Mouse (Mus musculus): ENCODE data around the gene Kcnc3. TPM values are rescaled to one million over a fixed set of nuclear protein-coding genes. Genes with fewer than 3 reads are reported as not detected.
A peak's percentile ranks its signal among the peaks of the same experiment; 100 is the strongest.

Kcnc3 gene
- polyA plus RNA-seq, 1 experiment from 2014 or later: 1.7 TPM

- Histone ChIP-seq H3K27ac (ENCODE audit: low read depth, low read length) (no peak overlapping the region), H3K9ac (ENCODE audit: low read length) (no peak overlapping the region), H3K4me1 (ENCODE audit: control insufficient read depth, insufficient read depth, low read length) (no peaks in the 10 kb centered on the region), H3K27me3 (ENCODE audit: control insufficient read depth, insufficient read depth, low read length) (no peaks in the 10 kb centered on the region), H3K4me2 (ENCODE audit: low read depth) (no peak overlapping the region), H3K9me3 (ENCODE audit: control insufficient read depth, low read length) (no peaks in the 10 kb centered on the region), H3K36me3 (ENCODE audit: control insufficient read depth, insufficient read depth, low read length) (no peaks in the 10 kb centered on the region), H3K4me3 (ENCODE audit: low read depth, low read length) (no peak overlapping the region)
- ATAC-seq (ENCODE audit: insufficient read depth, low FRiP score, low TSS enrichment) (no peak), DNase-seq (ENCODE audit: low spot score) (no peak)
- WGBS: 33% methylated on average over 13 of the region's 13 CpGs
Observed at GRCm38 (mm10) chr7:44632676-44633075, 42.2 kb downstream of the Kcnc3 start.

DNA sequence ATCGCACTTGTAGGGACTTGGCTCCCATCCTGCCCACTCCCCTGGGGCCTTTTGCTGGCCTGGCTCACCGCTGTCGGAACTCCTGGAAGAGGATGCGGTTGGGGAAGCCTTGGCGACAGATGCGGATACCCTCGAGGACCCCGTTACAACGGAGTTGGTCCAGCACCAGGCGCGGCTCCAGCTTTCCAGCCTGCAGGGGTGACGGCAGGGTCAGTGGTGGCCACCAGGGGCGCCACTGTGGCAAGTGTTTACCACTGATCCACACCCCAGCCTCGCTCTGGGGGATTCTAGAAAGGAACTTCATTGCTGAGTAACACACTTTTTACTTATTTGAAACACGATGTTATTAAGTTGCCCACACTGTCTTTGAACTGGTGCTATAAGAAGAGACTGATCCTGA, 42.9 kb downstream of the Kcnc3 start:
- peak; percentile 45 for DNase-seq (ENCODE audit: low spot score)

GRCm38 (mm10) chr7:44636684-44637083, 46.2 kb downstream of the Kcnc3 start:
- no peak overlapping the region for H3K27ac ChIP-seq (ENCODE audit: low read depth, low read length)
- WGBS: 87% methylated on average over 9 of the region's 9 CpGs
- peaks cover 36% of the 10 kb centered on the region for H3K27me3 ChIP-seq (ENCODE audit: control insufficient read depth, insufficient read depth, low read length)
- H3K9ac ChIP-seq (ENCODE audit: low read length): no peak overlapping the region
- H3K9me3 ChIP-seq (ENCODE audit: control insufficient read depth, low read length): no peaks in the 10 kb centered on the region
- H3K4me3 ChIP-seq (ENCODE audit: low read depth, low read length): no peak overlapping the region
- ATAC-seq (ENCODE audit: insufficient read depth, low FRiP score, low TSS enrichment) (no peak), DNase-seq (ENCODE audit: low spot score) (no peak)
- H3K36me3 ChIP-seq (ENCODE audit: control insufficient read depth, insufficient read depth, low read length): no peaks in the 10 kb centered on the region
- H3K4me2 ChIP-seq (ENCODE audit: low read depth): no peak overlapping the region
- no peaks in the 10 kb centered on the region for H3K4me1 ChIP-seq (ENCODE audit: control insufficient read depth, insufficient read depth, low read length)

More for the DNA sequence above, 42.9 kb downstream of the Kcnc3 start:
- H3K9ac ChIP-seq (ENCODE audit: low read length): no peak overlapping the region
- H3K27me3 ChIP-seq (ENCODE audit: control insufficient read depth, insufficient read depth, low read length): peaks cover 4% of the 10 kb centered on the region
- H3K9me3 ChIP-seq (ENCODE audit: control insufficient read depth, low read length): no peaks in the 10 kb centered on the region
- no peaks in the 10 kb centered on the region for H3K36me3 ChIP-seq (ENCODE audit: control insufficient read depth, insufficient read depth, low read length)
- H3K27ac ChIP-seq (ENCODE audit: low read depth, low read length): no peak overlapping the region
- no peak for ATAC-seq (ENCODE audit: insufficient read depth, low FRiP score, low TSS enrichment)
- 17% methylated on average over 15 of the region's 15 CpGs for WGBS
- no peak overlapping the region for H3K4me3 ChIP-seq (ENCODE audit: low read depth, low read length)
- H3K4me1 ChIP-seq (ENCODE audit: control insufficient read depth, insufficient read depth, low read length): no peaks in the 10 kb centered on the region
- H3K4me2 ChIP-seq (ENCODE audit: low read depth): no peak overlapping the region

DNA sequence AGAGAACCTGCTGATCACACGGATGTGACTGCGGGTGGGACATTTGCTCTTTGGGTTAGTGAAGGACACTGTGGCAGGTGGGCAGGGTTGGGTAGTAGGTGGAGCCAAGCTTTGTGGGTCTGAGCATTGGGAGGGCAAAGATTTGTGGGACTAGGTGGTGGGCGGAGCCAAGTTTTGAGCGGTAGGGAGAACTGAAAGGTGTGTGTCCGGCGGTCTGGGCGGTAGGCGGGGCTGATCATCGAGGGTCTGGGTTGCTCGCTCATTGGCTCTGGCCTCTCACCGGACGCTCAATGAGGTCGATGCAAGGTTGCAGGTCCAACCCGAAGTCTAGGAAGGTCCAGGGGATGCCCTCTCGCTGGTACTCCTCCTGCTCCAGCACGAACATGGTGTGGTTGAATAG, 48.2 kb downstream of the Kcnc3 start:
- ATAC-seq (ENCODE audit: insufficient read depth, low FRiP score, low TSS enrichment) (no peak), DNase-seq (ENCODE audit: low spot score) (no peak)
- Histone ChIP-seq H3K27me3 (ENCODE audit: control insufficient read depth, insufficient read depth, low read length) (peaks cover 36% of the 10 kb centered on the region), H3K4me1 (ENCODE audit: control insufficient read depth, insufficient read depth, low read length) (no peaks in the 10 kb centered on the region), H3K4me2 (ENCODE audit: low read depth) (peak overlapping the region; percentile 20), H3K9me3 (ENCODE audit: control insufficient read depth, low read length) (no peaks in the 10 kb centered on the region), H3K9ac (ENCODE audit: low read length) (no peak overlapping the region), H3K4me3 (ENCODE audit: low read depth, low read length) (peak overlapping the region; percentile 11; the same call in 1 of the 2 replicates), H3K27ac (ENCODE audit: low read depth, low read length) (no peak overlapping the region), H3K36me3 (ENCODE audit: control insufficient read depth, insufficient read depth, low read length) (no peaks in the 10 kb centered on the region)
- WGBS: 2% methylated on average over 16 of the region's 16 CpGs

GRCm38 (mm10) chr7:44640843-44641605, 50.6 kb downstream of the Kcnc3 start:
- no peak overlapping the region for H3K27ac ChIP-seq (ENCODE audit: low read depth, low read length)
- H3K9ac ChIP-seq (ENCODE audit: low read length): no peak overlapping the region
- ATAC-seq (ENCODE audit: insufficient read depth, low FRiP score, low TSS enrichment) (no peak), DNase-seq (ENCODE audit: low spot score) (no peak)
- H3K36me3 ChIP-seq (ENCODE audit: control insufficient read depth, insufficient read depth, low read length): no peaks in the 10 kb centered on the region
- H3K4me3 ChIP-seq (ENCODE audit: low read depth, low read length): no peak overlapping the region
- WGBS: 21% methylated on average over 25 of the region's 25 CpGs
- H3K9me3 ChIP-seq (ENCODE audit: control insufficient read depth, low read length): no peaks in the 10 kb centered on the region
- peaks cover 48% of the 10 kb centered on the region for H3K27me3 ChIP-seq (ENCODE audit: control insufficient read depth, insufficient read depth, low read length)
- H3K4me1 ChIP-seq (ENCODE audit: control insufficient read depth, insufficient read depth, low read length): no peaks in the 10 kb centered on the region
- 0 out of 2 replicates have a peak overlapping the region, but pooled peaks have one; percentile 2 for H3K4me2 ChIP-seq (ENCODE audit: low read depth)

- ATAC-seq (ENCODE audit: insufficient read depth, low FRiP score, low TSS enrichment): no peak
- Histone ChIP-seq H3K4me2 (ENCODE audit: low read depth) (no peak overlapping the region), H3K27ac (ENCODE audit: low read depth, low read length) (no peak overlapping the region), H3K4me3 (ENCODE audit: low read depth, low read length) (no peak overlapping the region), H3K9me3 (ENCODE audit: control insufficient read depth, low read length) (no peaks in the 10 kb centered on the region), H3K4me1 (ENCODE audit: control insufficient read depth, insufficient read depth, low read length) (no peaks in the 10 kb centered on the region), H3K36me3 (ENCODE audit: control insufficient read depth, insufficient read depth, low read length) (no peaks in the 10 kb centered on the region), H3K9ac (ENCODE audit: low read length) (no peak overlapping the region), H3K27me3 (ENCODE audit: control insufficient read depth, insufficient read depth, low read length) (peaks cover 50% of the 10 kb centered on the region)
- WGBS: 31% methylated on average over 8 of the region's 8 CpGs
- DNase-seq (ENCODE audit: low spot score): no peak
Observed at GRCm38 (mm10) chr7:44641887-44642286, 51.4 kb downstream of the Kcnc3 start.

- DNase-seq (ENCODE audit: low spot score) (no peak), ATAC-seq (ENCODE audit: insufficient read depth, low FRiP score, low TSS enrichment) (no peak)
- Histone ChIP-seq H3K4me2 (ENCODE audit: low read depth) (no peak overlapping the region), H3K27me3 (ENCODE audit: control insufficient read depth, insufficient read depth, low read length) (peaks cover 27% of the 10 kb centered on the region), H3K9me3 (ENCODE audit: control insufficient read depth, low read length) (no peaks in the 10 kb centered on the region), H3K9ac (ENCODE audit: low read length) (no peak overlapping the region), H3K4me3 (ENCODE audit: low read depth, low read length) (no peak overlapping the region), H3K4me1 (ENCODE audit: control insufficient read depth, insufficient read depth, low read length) (no peaks in the 10 kb centered on the region), H3K27ac (ENCODE audit: low read depth, low read length) (no peak overlapping the region), H3K36me3 (ENCODE audit: control insufficient read depth, insufficient read depth, low read length) (no peaks in the 10 kb centered on the region)
- 79% methylated on average over 5 of the region's 5 CpGs for WGBS
Observed at GRCm38 (mm10) chr7:44645256-44645655, 54.8 kb downstream of the Kcnc3 start.

DNA sequence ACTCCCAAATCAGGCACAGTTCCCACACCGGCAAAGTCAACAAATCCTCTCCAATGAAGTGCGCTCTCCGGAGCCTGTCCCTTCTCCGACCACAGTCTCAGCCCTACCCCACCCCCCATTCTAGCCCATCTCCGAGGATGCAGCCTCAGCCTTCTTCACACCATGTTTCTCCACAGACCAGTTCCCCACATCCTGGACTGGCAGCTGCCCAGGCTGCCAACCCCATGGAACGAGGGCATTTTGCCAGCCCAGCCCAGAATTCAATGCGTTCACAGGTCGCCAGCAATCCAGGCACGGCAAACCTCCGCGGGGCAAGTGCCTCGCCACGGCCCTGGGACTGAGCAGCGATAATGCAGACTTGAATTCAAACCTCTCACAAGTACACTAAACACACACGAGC, 55.5 kb downstream of the Kcnc3 start:
- no peak overlapping the region for H3K27ac ChIP-seq (ENCODE audit: low read depth, low read length)
- DNase-seq (ENCODE audit: low spot score) (no peak), ATAC-seq (ENCODE audit: insufficient read depth, low FRiP score, low TSS enrichment) (no peak)
- no peaks in the 10 kb centered on the region for H3K36me3 ChIP-seq (ENCODE audit: control insufficient read depth, insufficient read depth, low read length)
- no peaks in the 10 kb centered on the region for H3K4me1 ChIP-seq (ENCODE audit: control insufficient read depth, insufficient read depth, low read length)
- H3K9me3 ChIP-seq (ENCODE audit: control insufficient read depth, low read length): no peaks in the 10 kb centered on the region
- no peak overlapping the region for H3K4me2 ChIP-seq (ENCODE audit: low read depth)
- peaks cover 20% of the 10 kb centered on the region for H3K27me3 ChIP-seq (ENCODE audit: control insufficient read depth, insufficient read depth, low read length)
- H3K9ac ChIP-seq (ENCODE audit: low read length): no peak overlapping the region
- H3K4me3 ChIP-seq (ENCODE audit: low read depth, low read length): no peak overlapping the region
- WGBS: 26% methylated on average over 15 of the region's 15 CpGs

DNA sequence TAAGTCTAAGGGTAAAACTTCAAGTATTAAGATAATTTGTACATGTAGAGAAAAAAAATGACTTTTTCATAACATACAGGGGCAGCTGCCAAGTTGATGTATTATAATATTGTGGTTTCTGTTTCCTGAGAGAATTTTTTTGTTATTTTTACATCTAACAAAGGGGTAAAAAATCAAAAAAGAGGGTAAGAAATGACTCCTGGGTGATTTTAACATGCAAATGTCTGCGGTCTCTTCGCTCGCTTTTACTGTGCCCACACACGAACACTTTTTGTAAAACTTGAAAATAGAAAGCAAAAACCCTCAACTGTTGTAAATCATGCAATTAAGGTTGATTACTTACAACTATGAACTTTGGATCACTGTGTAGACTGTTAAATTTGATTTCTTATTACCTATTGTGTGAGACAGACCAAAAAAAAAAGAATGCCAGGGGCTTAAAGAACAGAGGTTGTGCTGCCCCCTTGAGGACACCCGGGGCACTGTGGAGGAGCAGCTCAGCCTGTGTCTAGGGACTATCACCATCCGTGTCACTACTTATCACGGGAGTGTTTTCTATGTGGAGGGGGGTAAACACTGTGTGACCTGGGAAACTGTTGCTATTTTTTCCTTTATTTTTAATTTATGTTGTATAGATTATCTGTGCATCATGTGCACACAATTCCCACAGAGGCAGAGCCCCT, 56.7 kb downstream of the Kcnc3 start:
- no peak overlapping the region for H3K27ac ChIP-seq (ENCODE audit: low read depth, low read length)
- H3K27me3 ChIP-seq (ENCODE audit: control insufficient read depth, insufficient read depth, low read length): peaks cover 14% of the 10 kb centered on the region
- ATAC-seq (ENCODE audit: insufficient read depth, low FRiP score, low TSS enrichment): no peak
- H3K9ac ChIP-seq (ENCODE audit: low read length): no peak overlapping the region
- DNase-seq (ENCODE audit: low spot score): peak; percentile 79
- no peaks in the 10 kb centered on the region for H3K36me3 ChIP-seq (ENCODE audit: control insufficient read depth, insufficient read depth, low read length)
- H3K9me3 ChIP-seq (ENCODE audit: control insufficient read depth, low read length): no peaks in the 10 kb centered on the region
- no peak overlapping the region for H3K4me3 ChIP-seq (ENCODE audit: low read depth, low read length)
- no peaks in the 10 kb centered on the region for H3K4me1 ChIP-seq (ENCODE audit: control insufficient read depth, insufficient read depth, low read length)
- WGBS: 52% methylated on average over 7 of the region's 7 CpGs
- H3K4me2 ChIP-seq (ENCODE audit: low read depth): no peak overlapping the region

Data from neural tube, embryonic 11.5 days (tissue).